Mouse (Mus musculus) limb, embryonic 12.5 days (tissue): ENCODE results near the gene Dazap1. TPM values are rescaled to one million over a fixed set of nuclear protein-coding genes. Genes with fewer than 3 reads are reported as not detected.

Experiments used
- ATAC-seq: fragments of 200-750 bp; cut with Nextera tagmentation; 2 replicates; pipeline ENCODE4 v1.8.0; 2017; ENCODE audit warnings: low read depth, moderate TSS enrichment; ENCODE audit not compliant: insufficient number of reproducible peaks, insufficient read depth, low FRiP score, low TSS enrichment
- H3K27ac ChIP-seq: fragments of 300-500 bp; sonication (generic); 2 replicates; pipeline ENCODE4 v1.5.1; 2016; ENCODE audit warnings: mild to moderate bottlenecking, moderate library complexity
- H3K27me3 ChIP-seq: fragments of 300-500 bp; sonication (generic); 2 replicates; pipeline ENCODE4 v1.6.1; 2016; ENCODE audit warnings: mild to moderate bottlenecking, moderate library complexity
- H3K36me3 ChIP-seq: fragments of 300-500 bp; sonication (generic); 2 replicates; pipeline ENCODE4 v1.6.1; 2016; ENCODE audit warnings: mild to moderate bottlenecking, moderate library complexity
- H3K4me1 ChIP-seq: fragments of 300-500 bp; sonication (generic); replicated peaks from 2 replicates; pipeline ENCODE4 v1.6.1; 2016
- H3K4me2 ChIP-seq: fragments of 300-500 bp; sonication (generic); 2 replicates; pipeline ENCODE4 v1.6.1; 2016; ENCODE audit warnings: mild to moderate bottlenecking, moderate library complexity
- H3K4me3 ChIP-seq: fragments of 300-500 bp; sonication (generic); replicated peaks from 2 replicates; pipeline ENCODE4 v1.5.1; 2016; ENCODE audit warnings: mild to moderate bottlenecking
- H3K9ac ChIP-seq: fragments of 300-500 bp; sonication (generic); replicated peaks from 2 replicates; pipeline ENCODE4 v1.6.1; 2016; ENCODE audit warnings: mild to moderate bottlenecking, moderate library complexity
- H3K9me3 ChIP-seq: fragments of 300-500 bp; sonication (generic); 2 replicates; pipeline ENCODE4 v1.6.1; 2016; ENCODE audit warnings: mild to moderate bottlenecking, moderate library complexity
- WGBS: fragments of 180-500 bp; shearing (Covaris S2); methylation state at CpG from one replicate; pipeline ENCODE4 v1.1.7; 2016; 5-methylcytosine and 5-hydroxymethylcytosine counted together
- polyA plus RNA-seq: library from polyadenylated mRNA; unstranded; fragments of >200 nt; fragmentation: Nextera tagmentation; extraction: Ambion mirVana; gene quantifications from 2 replicates; pipeline ENCODE4 v1.2.1, GENCODE M21; 2016

The Dazap1 gene
- polyA plus RNA-seq, 1 experiment from 2014 or later, result 71.0 TPM

DNA sequence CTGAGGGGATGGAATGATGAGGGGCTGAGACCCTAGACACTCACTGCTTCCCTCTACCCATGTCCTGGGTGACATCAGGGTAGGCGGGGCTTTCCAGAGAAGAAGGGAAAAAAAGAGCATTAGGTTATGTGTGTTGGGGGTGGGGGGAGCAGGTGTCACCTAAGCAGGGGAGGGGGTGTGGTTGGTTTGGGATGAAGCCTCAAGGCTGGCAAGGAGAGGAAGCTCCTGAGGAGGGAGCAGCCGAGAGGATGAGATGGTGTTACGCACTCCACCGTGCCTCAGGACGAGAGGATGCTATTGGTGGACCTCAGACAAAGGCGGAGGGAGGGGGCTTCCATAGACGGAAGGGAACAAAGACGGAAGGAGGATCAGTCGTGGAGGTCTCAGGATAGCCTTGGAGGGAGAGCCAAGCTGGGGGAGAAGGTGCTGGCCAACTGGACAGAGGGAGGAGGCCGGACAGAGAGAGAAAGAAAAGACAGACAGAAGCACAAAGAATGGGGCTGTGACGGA is 39.4 kb downstream of the Dazap1 start:
- no peaks in the 10 kb centered on the region for H3K36me3 ChIP-seq
- no peak for ATAC-seq
- no peak overlapping the region for H3K4me3 ChIP-seq
- H3K27ac ChIP-seq, result no peak overlapping the region
- peaks cover 90% of the 10 kb centered on the region for H3K27me3 ChIP-seq
- peak overlapping the region; percentile 3; the same call in 1 of the 2 replicates for H3K4me2 ChIP-seq
- H3K9ac ChIP-seq, result no peak overlapping the region; the same call in 1 of the 2 replicates
- H3K4me1 ChIP-seq, result peaks cover 28% of the 10 kb centered on the region
- WGBS, result 25% methylated on average over 11 of the region's 11 CpGs
- H3K9me3 ChIP-seq, result no peaks in the 10 kb centered on the region

GRCm38 (mm10) chr10:80301256-80302081 is 40.2 kb downstream of the Dazap1 start:
- no peak overlapping the region; the same call in 1 of the 2 replicates for H3K9ac ChIP-seq
- WGBS, result 80% methylated on average over 10 of the region's 10 CpGs
- H3K27me3 ChIP-seq, result peaks cover 97% of the 10 kb centered on the region
- H3K36me3 ChIP-seq, result peaks cover 5% of the 10 kb centered on the region; the same call in 1 of the 2 replicates
- H3K27ac ChIP-seq, result no peak overlapping the region
- peak overlapping the region; percentile 3; the same call in 1 of the 2 replicates for H3K4me2 ChIP-seq
- no peaks in the 10 kb centered on the region for H3K9me3 ChIP-seq
- peaks cover 21% of the 10 kb centered on the region for H3K4me1 ChIP-seq
- H3K4me3 ChIP-seq, result no peak overlapping the region
- no peak for ATAC-seq

- Histone ChIP-seq H3K36me3 (peaks cover 10% of the 10 kb centered on the region; the same call in 1 of the 2 replicates), H3K27me3 (peaks cover 99% of the 10 kb centered on the region), H3K9me3 (no peaks in the 10 kb centered on the region), H3K27ac (no peak overlapping the region), H3K4me2 (no peak overlapping the region), H3K4me1 (peaks cover 17% of the 10 kb centered on the region; the same call in 1 of the 2 replicates), H3K4me3 (no peak overlapping the region), H3K9ac (no peak overlapping the region)
- 40% methylated on average over 5 of the region's 5 CpGs for WGBS
- no peak for ATAC-seq
These were observed 40.7 kb downstream of the Dazap1 start for GRCm38 (mm10) chr10:80302082-80302355.

DNA sequence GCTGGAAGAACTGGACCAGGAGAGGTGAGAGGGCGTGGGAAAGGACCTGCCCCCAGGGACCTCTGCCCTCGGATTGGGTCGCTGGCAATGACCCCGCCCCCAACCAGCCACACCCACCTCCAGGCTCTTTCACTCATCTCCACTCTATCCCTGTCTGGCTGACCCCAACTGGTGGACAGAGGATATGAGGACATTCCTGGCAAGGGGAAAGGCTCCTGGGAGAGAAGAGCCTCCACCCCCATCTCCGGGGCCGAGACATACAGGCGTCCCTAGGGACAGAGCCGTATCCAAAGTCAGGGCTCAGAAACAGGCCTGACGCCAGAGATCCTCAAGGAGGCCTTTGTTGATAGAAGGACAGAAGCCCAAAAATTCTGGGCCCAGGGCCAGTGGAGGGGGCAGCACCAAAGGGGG is 41.2 kb downstream of the Dazap1 start:
- H3K4me2 ChIP-seq, result no peak overlapping the region
- no peak overlapping the region for H3K4me3 ChIP-seq
- peaks cover 17% of the 10 kb centered on the region; the same call in 1 of the 2 replicates for H3K4me1 ChIP-seq
- peaks cover 99% of the 10 kb centered on the region for H3K27me3 ChIP-seq
- no peaks in the 10 kb centered on the region for H3K9me3 ChIP-seq
- no peak overlapping the region for H3K27ac ChIP-seq
- H3K36me3 ChIP-seq, result peaks cover 12% of the 10 kb centered on the region; the same call in 1 of the 2 replicates
- 16% methylated on average over 9 of the region's 9 CpGs for WGBS
- no peak for ATAC-seq
- H3K9ac ChIP-seq, result no peak overlapping the region

DNA sequence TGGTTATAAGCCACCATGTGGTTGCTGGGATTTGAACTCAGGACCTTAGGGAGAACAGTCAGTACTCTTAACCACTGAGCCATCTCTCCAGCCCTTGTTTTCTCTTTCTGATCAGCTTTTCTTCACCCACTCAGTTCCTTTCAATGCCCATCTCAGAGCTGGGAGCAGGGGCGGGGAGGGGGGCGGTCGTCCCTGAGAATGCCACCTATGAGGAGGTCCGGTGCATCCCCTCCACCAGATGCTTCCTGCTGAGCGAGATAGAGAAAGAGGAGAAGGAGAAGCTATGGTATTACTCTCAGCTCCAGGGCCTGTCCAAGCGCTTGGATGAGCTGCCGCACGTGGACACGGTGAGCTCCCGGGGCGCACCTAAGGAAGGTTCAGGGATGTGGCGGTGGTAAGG is 43.2 kb downstream of the Dazap1 start:
- WGBS, result 20% methylated on average over 12 of the region's 12 CpGs
- no peak overlapping the region for H3K4me3 ChIP-seq

GRCm38 (mm10) chr10:80304862-80305261 is 43.6 kb downstream of the Dazap1 start:
- Histone ChIP-seq H3K4me1 (0 out of 2 replicates have a peak, but pooled peaks cover 3% of the 10 kb centered on the region), H3K9ac (no peak overlapping the region), H3K9me3 (no peaks in the 10 kb centered on the region), H3K4me3 (no peak overlapping the region), H3K27ac (no peak overlapping the region), H3K36me3 (peaks cover 28% of the 10 kb centered on the region; the same call in 1 of the 2 replicates), H3K27me3 (peaks cover 99% of the 10 kb centered on the region), H3K4me2 (no peak overlapping the region)
- no peak for ATAC-seq
- WGBS, result 7% methylated on average over 25 of the region's 25 CpGs

More for the DNA sequence above, 43.2 kb downstream of the Dazap1 start:
- Histone ChIP-seq H3K9ac (no peak overlapping the region), H3K4me1 (peaks cover 7% of the 10 kb centered on the region; the same call in 1 of the 2 replicates), H3K27me3 (peaks cover 99% of the 10 kb centered on the region), H3K27ac (no peak overlapping the region), H3K4me2 (no peak overlapping the region), H3K36me3 (peaks cover 28% of the 10 kb centered on the region; the same call in 1 of the 2 replicates), H3K9me3 (no peaks in the 10 kb centered on the region)
- no peak for ATAC-seq

- 80% methylated on average over 16 of the region's 16 CpGs for WGBS
- Histone ChIP-seq H3K4me1 (peaks cover 6% of the 10 kb centered on the region), H3K36me3 (peaks cover 22% of the 10 kb centered on the region; the same call in 1 of the 2 replicates), H3K27ac (no peak overlapping the region), H3K4me3 (no peak overlapping the region), H3K27me3 (peaks cover 100% of the 10 kb centered on the region), H3K4me2 (no peak overlapping the region), H3K9ac (no peak overlapping the region), H3K9me3 (no peaks in the 10 kb centered on the region)
- no peak for ATAC-seq
These were observed 50.3 kb downstream of the Dazap1 start for GRCm38 (mm10) chr10:80311560-80311959.

DNA sequence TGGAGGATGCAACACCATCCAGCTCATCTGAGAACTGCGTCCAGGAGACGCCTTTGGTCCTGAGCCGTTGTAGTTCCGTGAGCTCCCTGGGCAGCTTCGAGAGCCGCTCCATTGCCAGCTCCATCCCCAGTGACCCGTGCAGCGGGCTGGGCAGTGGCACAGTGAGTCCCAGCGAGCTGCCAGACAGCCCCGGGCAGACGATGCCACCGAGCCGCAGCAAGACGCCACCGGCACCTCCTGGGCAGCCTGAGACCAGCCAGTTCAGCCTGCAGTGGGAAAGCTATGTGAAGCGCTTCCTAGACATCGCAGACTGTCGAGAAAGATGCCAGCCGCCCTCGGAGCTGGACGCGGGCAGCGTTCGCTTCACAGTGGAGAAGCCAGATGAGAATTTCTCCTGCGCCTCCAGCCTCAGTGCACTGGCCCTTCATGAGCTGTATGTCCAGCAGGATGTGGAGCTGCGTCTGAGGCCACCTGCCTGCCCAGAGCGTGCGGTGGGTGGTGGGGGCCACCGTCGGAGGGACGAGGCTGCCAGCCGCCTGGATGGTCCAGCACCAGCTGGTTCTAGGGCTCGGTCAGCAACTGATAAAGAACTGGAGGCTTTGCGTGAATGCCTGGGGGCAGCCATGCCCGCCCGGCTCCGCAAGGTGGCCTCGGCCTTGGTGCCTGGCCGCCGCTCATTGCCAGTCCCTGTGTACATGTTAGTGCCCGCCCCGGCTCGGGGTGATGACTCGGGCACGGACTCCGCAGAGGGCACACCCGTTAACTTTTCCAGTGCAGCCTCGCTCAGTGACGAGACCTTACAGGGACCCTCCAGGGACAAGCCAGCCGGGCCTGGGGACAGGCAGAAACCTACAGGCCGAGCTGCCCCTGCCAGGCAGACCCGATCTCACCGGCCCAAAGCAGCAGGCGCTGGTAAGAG is 51.6 kb downstream of the Dazap1 start:
- 64% methylated on average over 54 of the region's 54 CpGs for WGBS
- H3K27ac ChIP-seq, result no peak overlapping the region
- H3K9me3 ChIP-seq, result no peaks in the 10 kb centered on the region

GRCm38 (mm10) chr10:80313627-80314201 is 52.4 kb downstream of the Dazap1 start:
- no peak overlapping the region for H3K4me3 ChIP-seq
- no peak for ATAC-seq
- H3K4me1 ChIP-seq, result peaks cover 8% of the 10 kb centered on the region
- no peak overlapping the region for H3K9ac ChIP-seq
- H3K27ac ChIP-seq, result no peak overlapping the region
- H3K9me3 ChIP-seq, result no peaks in the 10 kb centered on the region
- H3K4me2 ChIP-seq, result no peak overlapping the region
- WGBS, result 45% methylated on average over 20 of the region's 20 CpGs
- H3K27me3 ChIP-seq, result peaks cover 94% of the 10 kb centered on the region
- H3K36me3 ChIP-seq, result peaks cover 20% of the 10 kb centered on the region

More for the DNA sequence above, 51.6 kb downstream of the Dazap1 start:
- H3K27me3 ChIP-seq, result peaks cover 100% of the 10 kb centered on the region
- no peak overlapping the region for H3K4me2 ChIP-seq
- ATAC-seq, result no peak
- peaks cover 6% of the 10 kb centered on the region for H3K4me1 ChIP-seq
- H3K36me3 ChIP-seq, result peaks cover 19% of the 10 kb centered on the region
- peak overlapping the region; percentile 51 for H3K9ac ChIP-seq
- no peak overlapping the region for H3K4me3 ChIP-seq

GRCm38 (mm10) chr10:80314494-80315001 is 53.3 kb downstream of the Dazap1 start:
- ATAC-seq, result no peak
- Histone ChIP-seq H3K27ac (no peak overlapping the region), H3K9me3 (no peaks in the 10 kb centered on the region), H3K4me1 (peaks cover 16% of the 10 kb centered on the region), H3K4me3 (no peak overlapping the region), H3K36me3 (peaks cover 20% of the 10 kb centered on the region), H3K9ac (peak overlapping the region; percentile 37; the same call in 1 of the 2 replicates), H3K4me2 (no peak overlapping the region), H3K27me3 (peaks cover 86% of the 10 kb centered on the region)
- 47% methylated on average over 16 of the region's 16 CpGs for WGBS
